Mouse (Mus musculus) embryonic facial prominence, embryonic 11.5 days (tissue): Measurements from ENCODE around the gene Dguok. TPM values are rescaled to one million over a fixed set of nuclear protein-coding genes. Genes with fewer than 3 reads are reported as not detected.

Source experiments
- ATAC-seq: fragments of 200-750 bp; cut with Nextera tagmentation; replicated peaks from 2 replicates; pipeline ENCODE4 v1.8.0; 2017; ENCODE audit warnings: low read depth; ENCODE audit not compliant: insufficient number of reproducible peaks, low FRiP score, low TSS enrichment
- DNase-seq: peaks from one replicate; pipeline ENCODE4 v3.0.0-alpha.2; 2015; ENCODE audit warnings: low spot score
- H3K27ac ChIP-seq: fragments of 300-500 bp; sonication (generic); replicated peaks from 2 replicates; pipeline ENCODE4 v1.5.1; 2014; ENCODE audit warnings: mild to moderate bottlenecking, low read depth, low read length, control low read depth
- H3K27me3 ChIP-seq: fragments of 300-500 bp; sonication (generic); 2 replicates; pipeline ENCODE4 v1.6.1; 2014; ENCODE audit warnings: mild to moderate bottlenecking, low read length, moderate library complexity, mixed read lengths; ENCODE audit not compliant: control insufficient read depth, insufficient read depth
- H3K36me3 ChIP-seq: fragments of 300-500 bp; sonication (generic); replicated peaks from 2 replicates; pipeline ENCODE4 v1.6.1; 2014; ENCODE audit warnings: low read depth, mild to moderate bottlenecking, low read length, moderate library complexity, mixed read lengths; ENCODE audit not compliant: control insufficient read depth, insufficient read depth
- H3K4me1 ChIP-seq: fragments of 300-500 bp; sonication (generic); 2 replicates; pipeline ENCODE4 v1.6.1; 2014; ENCODE audit warnings: low read length, mixed read lengths; ENCODE audit not compliant: control insufficient read depth, insufficient read depth
- H3K4me2 ChIP-seq: fragments of 300-500 bp; sonication (generic); 2 replicates; pipeline ENCODE4 v1.6.1; 2014; ENCODE audit warnings: low read depth, mild to moderate bottlenecking, control low read depth, low read length, moderate library complexity
- H3K4me3 ChIP-seq: fragments of 300-500 bp; sonication (generic); 2 replicates; pipeline ENCODE4 v1.5.1; 2014; ENCODE audit warnings: low read depth, low read length, control low read depth
- H3K9ac ChIP-seq: fragments of 300-500 bp; sonication (generic); replicated peaks from 2 replicates; pipeline ENCODE4 v1.6.1; 2014; ENCODE audit warnings: mild to moderate bottlenecking, control low read depth, low read length
- H3K9me3 ChIP-seq: fragments of 300-500 bp; sonication (generic); replicated peaks from 2 replicates; pipeline ENCODE4 v1.6.1; 2016; ENCODE audit warnings: mild to moderate bottlenecking, low read length, inconsistent platforms, mixed read lengths; ENCODE audit not compliant: control insufficient read depth
- WGBS: fragments of 180-500 bp; shearing (Covaris S2); extraction: QIAGEN DNeasy Blood & Tissue Kit; methylation state at CpG from one replicate; pipeline ENCODE4 v1.1.7; 2014; 5-methylcytosine and 5-hydroxymethylcytosine counted together
- polyA plus RNA-seq: library from polyadenylated mRNA; unstranded; fragments of >200 nt; fragmentation: Nextera tagmentation; extraction: Ambion mirVana; gene quantifications from 2 replicates; pipeline ENCODE4 v1.2.1, GENCODE M21; 2014

Dguok gene
- polyA plus RNA-seq = 56.1 and 66.2 TPM in 2 replicates

DNA sequence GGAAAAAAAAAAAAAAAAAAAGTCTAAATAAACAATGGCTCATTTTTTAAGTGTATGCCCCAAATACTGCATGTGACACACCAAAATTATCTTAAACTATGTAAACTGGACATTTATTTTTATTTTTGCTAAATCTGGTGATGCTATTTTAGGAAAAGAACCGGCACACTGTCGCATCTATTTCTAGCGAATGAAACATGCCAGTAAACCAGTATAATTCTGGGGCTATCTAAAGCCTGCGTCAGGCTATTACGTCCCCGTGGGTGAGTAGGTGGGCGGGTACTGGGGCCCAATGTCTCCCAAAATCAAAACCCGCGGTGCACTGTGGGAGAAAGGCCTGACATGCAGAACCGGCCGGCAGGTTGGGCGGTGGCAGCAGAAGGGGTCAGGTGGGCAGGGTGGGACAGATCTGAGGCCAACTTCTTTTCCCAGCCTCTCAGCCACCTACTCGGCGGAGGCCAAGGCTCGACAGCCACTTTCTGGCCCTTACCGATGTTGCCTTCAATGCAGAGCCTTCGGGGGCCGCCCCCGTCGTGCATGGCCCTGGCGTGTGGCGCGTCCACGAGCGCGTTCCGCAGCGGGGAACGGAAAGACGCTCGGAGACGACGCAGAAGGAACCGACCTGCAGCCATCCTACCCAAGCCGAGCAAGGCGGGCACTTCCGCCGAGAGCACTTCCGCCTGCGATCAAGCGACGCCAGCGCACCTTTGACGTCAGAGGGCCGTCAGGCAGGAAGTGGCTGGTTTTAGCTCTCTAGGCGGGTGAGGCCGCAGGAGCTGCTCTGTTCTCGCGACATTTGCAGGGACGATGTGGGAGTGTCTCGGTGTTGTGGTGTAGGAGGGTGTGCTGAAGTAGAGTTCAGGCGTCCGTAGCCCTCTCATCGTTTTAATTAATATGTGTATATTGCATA, at the start of gene Dguok:
Dguok (minus strand) TSS at position 712 of the 910 bp plus-strand sequence.
- Histone ChIP-seq H3K36me3 (no peaks in the 10 kb centered on the region), H3K27ac (peak within 1 kb of the TSS; percentile 92), H3K27me3 (no peaks in the 10 kb centered on the region), H3K9ac (peak within 1 kb of the TSS; percentile 78), H3K9me3 (no peaks in the 10 kb centered on the region), H3K4me1 (no peaks in the 10 kb centered on the region), H3K4me2 (peak within 1 kb of the TSS; percentile 65), H3K4me3 (peak within 1 kb of the TSS; percentile 74)
- ATAC-seq (peak; percentile 98), DNase-seq (peak; percentile 99)
- WGBS = under 1% methylated on average over 54 of the region's 54 CpGs

DNA sequence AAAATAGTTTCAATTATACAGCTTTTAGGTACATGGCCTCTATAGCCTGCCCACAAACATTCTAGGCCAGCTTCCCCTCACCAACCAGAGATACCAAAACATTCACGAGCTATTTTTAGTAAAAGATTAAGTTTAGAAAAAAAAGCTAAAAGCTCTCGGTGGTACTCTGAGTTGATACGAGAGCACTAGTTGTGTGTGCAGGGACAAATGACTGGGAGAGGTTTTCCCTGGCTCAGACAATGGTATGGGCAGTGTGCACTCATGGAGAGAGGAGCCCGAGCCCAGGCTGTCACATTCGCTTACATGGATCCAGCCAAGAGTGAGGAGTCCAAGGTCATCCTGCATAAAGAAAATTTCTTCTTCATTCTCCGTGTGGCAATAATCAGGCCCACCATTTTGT, 49.2 kb upstream of the Dguok start:
- Histone ChIP-seq H3K9me3 (no peaks in the 10 kb centered on the region), H3K9ac (no peak overlapping the region), H3K27ac (no peak overlapping the region), H3K4me2 (no peak overlapping the region), H3K27me3 (no peaks in the 10 kb centered on the region), H3K4me3 (no peak overlapping the region), H3K4me1 (no peaks in the 10 kb centered on the region), H3K36me3 (no peaks in the 10 kb centered on the region; the same call in 1 of the 2 replicates)
- DNase-seq (no peak), ATAC-seq (no peak)
- WGBS = 93% methylated on average over 6 of the region's 6 CpGs

DNA sequence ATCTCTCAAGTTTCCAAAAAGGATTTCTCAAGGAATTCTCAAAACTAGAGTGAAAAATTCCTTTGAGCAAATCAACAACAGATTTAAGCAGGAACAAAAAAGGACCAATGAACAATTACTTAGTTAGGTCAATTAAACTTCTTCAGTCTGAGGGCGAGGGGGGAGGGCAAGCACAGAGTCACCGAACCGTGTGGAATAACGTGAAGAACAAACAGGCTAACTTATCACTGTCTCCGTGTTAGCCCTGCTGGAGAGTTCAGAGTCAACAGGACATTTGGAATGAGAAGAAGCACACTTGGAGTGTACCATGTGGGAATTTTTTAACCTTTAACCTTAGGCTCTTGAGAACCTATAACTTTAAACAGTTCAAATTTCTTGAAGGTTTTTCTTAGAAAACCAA, 41.6 kb upstream of the Dguok start:
- H3K4me3 ChIP-seq = no peak overlapping the region
- H3K27me3 ChIP-seq = no peaks in the 10 kb centered on the region
- no peak overlapping the region for H3K27ac ChIP-seq
- no peaks in the 10 kb centered on the region for H3K36me3 ChIP-seq
- H3K4me1 ChIP-seq = no peaks in the 10 kb centered on the region
- no peak overlapping the region for H3K4me2 ChIP-seq
- no peak overlapping the region for H3K9ac ChIP-seq
- no peak for ATAC-seq
- no peaks in the 10 kb centered on the region for H3K9me3 ChIP-seq
- DNase-seq = no peak
- WGBS = 52% methylated on average over 5 of the region's 5 CpGs

DNA sequence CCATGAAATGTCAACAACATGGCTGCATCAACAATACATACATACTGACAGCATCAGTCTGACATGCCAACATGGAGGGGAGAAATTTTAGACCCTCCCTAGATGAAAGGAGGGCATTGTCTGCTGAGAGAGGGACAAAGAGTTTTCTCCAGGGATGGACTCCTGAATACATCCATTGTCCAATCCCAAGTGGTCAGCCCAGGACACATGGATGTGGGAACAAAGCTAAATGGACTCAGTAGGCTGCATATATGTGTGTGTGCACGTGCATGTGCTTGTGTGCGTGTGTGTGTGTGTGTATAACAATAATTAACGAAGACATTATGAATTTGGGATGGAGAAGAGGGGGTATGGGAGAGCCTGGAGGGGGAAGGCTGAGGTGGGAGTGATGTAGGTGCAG, 39.0 kb upstream of the Dguok start:
- H3K36me3 ChIP-seq = no peaks in the 10 kb centered on the region
- H3K27me3 ChIP-seq = no peaks in the 10 kb centered on the region
- no peak overlapping the region for H3K27ac ChIP-seq
- no peaks in the 10 kb centered on the region for H3K4me1 ChIP-seq
- H3K9me3 ChIP-seq = no peaks in the 10 kb centered on the region
- no peak for ATAC-seq
- no peak overlapping the region for H3K4me3 ChIP-seq
- no peak overlapping the region for H3K4me2 ChIP-seq
- WGBS = 67% methylated on average over 3 of the region's 3 CpGs
- DNase-seq = no peak
- no peak overlapping the region for H3K9ac ChIP-seq

DNA sequence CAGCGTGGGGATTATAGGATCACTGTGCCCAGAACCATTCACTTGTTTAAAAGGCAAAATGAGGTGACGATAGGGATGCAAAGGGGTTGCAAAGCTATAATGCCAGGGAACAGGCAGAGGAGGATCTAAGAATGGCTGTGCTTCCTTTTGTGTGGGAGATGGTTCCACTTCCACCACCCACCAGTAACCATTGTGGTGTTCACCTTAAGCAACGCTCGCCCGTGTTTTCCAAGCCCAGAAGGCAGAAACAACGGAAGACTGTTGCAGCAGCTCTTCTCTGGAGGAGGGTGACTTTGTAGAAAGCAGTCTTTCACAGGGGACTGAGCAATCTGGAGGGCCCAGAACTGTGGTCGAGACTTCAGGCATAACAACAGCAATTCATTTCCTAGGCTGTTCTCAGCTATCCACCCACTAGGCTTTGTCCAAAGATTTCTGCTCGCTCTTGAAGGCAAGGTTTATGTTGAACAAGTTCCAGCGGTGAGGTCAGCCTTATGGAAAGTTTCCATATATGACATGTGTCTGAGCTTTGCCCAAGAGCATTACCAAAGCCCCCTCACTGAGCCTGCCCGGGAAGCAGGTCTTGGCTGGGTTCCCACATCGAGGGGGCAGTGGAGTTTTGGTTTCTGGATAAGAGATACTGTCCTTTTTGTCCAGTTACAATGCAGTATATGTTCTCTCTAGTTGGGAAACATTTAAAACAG, 35.1 kb upstream of the Dguok start:
- Histone ChIP-seq H3K9me3 (no peaks in the 10 kb centered on the region), H3K27ac (no peak overlapping the region), H3K4me1 (no peaks in the 10 kb centered on the region), H3K36me3 (no peaks in the 10 kb centered on the region), H3K4me3 (no peak overlapping the region), H3K4me2 (no peak overlapping the region), H3K9ac (no peak overlapping the region), H3K27me3 (no peaks in the 10 kb centered on the region)
- no peak for DNase-seq
- no peak for ATAC-seq
- 77% methylated on average over 11 of the region's 11 CpGs for WGBS

DNA sequence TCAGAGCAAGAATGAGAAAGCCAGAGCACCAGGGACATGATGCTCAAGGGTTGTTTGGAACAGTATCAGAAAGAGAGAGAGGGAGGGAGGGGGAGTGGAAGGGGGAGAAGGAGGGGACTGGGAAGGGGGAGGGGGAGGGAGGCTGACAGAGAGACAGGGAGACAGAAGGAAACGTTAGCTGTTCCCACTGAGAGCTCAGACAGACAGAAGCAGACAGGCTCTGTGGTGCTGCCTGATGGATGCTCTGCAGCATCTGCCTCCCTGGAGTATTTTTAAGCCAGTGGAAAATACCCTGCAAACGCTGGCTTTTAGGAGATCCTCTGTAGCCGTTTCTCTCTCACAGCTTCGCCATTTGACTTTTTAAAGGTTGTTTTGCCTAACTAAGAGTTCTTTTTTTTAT, 33.2 kb upstream of the Dguok start:
- Histone ChIP-seq H3K4me1 (no peaks in the 10 kb centered on the region), H3K27me3 (no peaks in the 10 kb centered on the region), H3K9me3 (no peaks in the 10 kb centered on the region), H3K4me2 (no peak overlapping the region), H3K36me3 (no peaks in the 10 kb centered on the region), H3K27ac (no peak overlapping the region), H3K4me3 (no peak overlapping the region), H3K9ac (no peak overlapping the region)
- ATAC-seq = no peak
- WGBS = 37% methylated on average over 4 of the region's 4 CpGs
- DNase-seq = no peak

DNA sequence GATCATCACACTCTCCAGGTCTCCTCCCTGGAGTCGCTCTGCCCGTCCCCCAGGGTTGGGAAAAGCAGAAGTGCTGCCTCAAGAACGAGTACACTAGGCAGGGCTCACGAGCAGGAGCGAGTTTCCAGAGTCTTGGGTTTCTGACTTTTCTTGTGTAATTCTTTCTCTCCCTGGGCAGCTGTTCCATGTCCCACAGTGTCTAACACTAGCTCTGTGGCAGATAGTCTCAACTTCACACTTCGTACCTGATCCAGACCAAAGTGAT, 30.0 kb upstream of the Dguok start:
- Histone ChIP-seq H3K36me3 (no peaks in the 10 kb centered on the region), H3K27ac (no peak overlapping the region), H3K27me3 (no peaks in the 10 kb centered on the region), H3K4me1 (no peaks in the 10 kb centered on the region), H3K4me3 (no peak overlapping the region), H3K4me2 (no peak overlapping the region), H3K9me3 (no peaks in the 10 kb centered on the region), H3K9ac (no peak overlapping the region)
- 37% methylated on average over 6 of the region's 6 CpGs for WGBS
- ATAC-seq (no peak), DNase-seq (no peak)
